Mouse (Mus musculus) neutrophil, adult 5-6 weeks (primary cell): ENCODE results near the gene Raver1. TPM values are rescaled to one million over a fixed set of nuclear protein-coding genes. Genes with fewer than 3 reads are reported as not detected.

Source experiments
- ATAC-seq: fragments of 151-379, 151-347 bp; 2 replicates; pipeline ENCODE4 v1.8.0; 2017; ENCODE audit warnings: mild to moderate bottlenecking, moderate TSS enrichment; ENCODE audit not compliant: insufficient number of reproducible peaks, poor library complexity, low FRiP score, severe bottlenecking; ENCODE audit errors: extremely low read depth
- total RNA-seq: library from RNA; stranded (forward); fragments of 200-1000 nt; gene quantifications from 2 replicates; pipeline ENCODE4 v1.2.3, GENCODE M21; 2017

Gene Raver1
- total RNA-seq, result 15.0 and 15.4 TPM in 2 replicates

DNA sequence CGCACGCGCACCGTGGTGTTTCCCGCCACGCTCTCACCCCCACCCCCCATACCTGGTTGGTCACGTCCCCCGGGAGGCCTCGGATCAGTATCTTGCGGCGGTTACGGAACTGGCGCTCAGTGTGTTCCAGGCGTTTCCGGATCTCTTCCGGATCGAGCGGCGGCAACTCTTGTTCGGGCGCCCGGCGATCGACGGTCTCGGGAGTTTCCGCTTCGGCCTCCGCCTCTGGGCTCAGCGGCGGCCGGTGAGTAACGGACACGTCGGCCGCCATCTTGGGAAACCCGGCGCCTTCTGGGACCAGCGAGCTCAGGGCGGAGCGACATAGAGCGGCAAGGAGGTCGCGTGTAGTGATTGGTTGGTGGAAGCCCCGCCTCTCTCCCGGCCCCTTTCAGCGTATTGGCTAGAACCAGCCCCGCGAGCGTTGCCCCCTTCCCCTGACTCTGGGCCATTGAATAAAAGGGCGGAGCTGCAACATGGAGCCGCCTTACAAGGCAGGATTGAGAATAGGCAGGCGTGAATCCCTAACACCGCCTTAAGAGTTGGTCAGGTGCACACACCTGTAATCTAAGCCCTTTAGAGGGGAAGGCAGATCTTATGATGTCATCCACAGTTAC lies at the start of gene Raver1, which contains the start of gene Gm38431:
Gene Raver1, minus strand, starts transcription at position 302 of the 614 bp plus-strand sequence.
Gene Gm38431, minus strand, starts transcription at position 291 of the 614 bp plus-strand sequence.
- ATAC-seq, result peak; percentile 98

- ATAC-seq, result no peak
These were observed 46.6 kb upstream of the Raver1 start for GRCm38 (mm10) chr9:21138386-21138785.

- peak; percentile 66 for ATAC-seq
These were observed 45.4 kb upstream of the Raver1 start for GRCm38 (mm10) chr9:21137229-21137628.

DNA sequence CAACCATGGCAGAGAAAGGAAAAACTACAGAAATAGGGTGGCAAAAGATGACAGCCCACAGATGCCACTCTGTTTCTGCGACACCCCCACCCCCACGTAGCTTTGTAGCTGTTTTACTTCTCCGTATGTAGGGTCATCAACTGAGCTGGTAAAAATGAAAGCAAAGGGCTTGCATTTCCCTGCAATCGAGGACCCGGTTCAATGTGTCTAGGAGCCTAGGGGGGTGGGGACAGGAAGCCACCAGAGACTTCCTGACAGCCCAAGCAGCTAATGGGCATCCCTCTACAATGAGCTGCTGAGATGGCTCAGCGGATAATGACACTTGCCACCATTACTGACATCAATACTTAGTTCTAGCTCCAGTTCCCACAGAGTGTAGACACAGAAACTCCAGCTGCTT lies 44.6 kb upstream of the Raver1 start:
- ATAC-seq, result no peak

DNA sequence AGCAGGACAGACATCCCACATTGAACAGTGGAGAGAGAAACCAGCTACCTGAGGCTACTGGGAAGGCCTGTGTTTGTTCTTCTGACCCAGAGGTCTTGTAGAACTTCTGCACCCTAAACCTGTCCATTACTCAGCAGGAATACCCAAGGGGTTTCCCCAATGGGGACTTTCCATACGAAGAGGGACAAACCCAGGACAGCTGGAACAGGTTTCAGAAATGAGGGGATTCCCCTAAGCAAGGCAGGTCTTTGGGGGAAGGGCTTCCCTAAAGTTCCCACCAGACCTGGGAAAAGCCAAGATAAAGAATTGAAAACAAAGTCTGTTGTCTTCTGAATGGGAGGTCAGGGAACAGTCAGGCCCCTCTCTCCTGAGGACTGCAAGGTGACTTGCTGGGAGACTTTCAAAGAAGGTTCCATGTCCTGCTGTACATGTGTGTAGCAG lies 44.2 kb upstream of the Raver1 start:
- no peak for ATAC-seq

- no peak for ATAC-seq
These were observed 43.6 kb upstream of the Raver1 start for GRCm38 (mm10) chr9:21135329-21135890.

GRCm38 (mm10) chr9:21134595-21135328 lies 43.0 kb upstream of the Raver1 start:
- no peak for ATAC-seq

- no peak for ATAC-seq
These were observed 41.4 kb upstream of the Raver1 start for GRCm38 (mm10) chr9:21133064-21133707.

- no peak for ATAC-seq
These were observed 40.4 kb upstream of the Raver1 start for GRCm38 (mm10) chr9:21132102-21132775.

- peak; percentile 97 for ATAC-seq
These were observed 39.5 kb upstream of the Raver1 start, which contains the start of gene Tyk2 for GRCm38 (mm10) chr9:21131059-21131956. Gene Tyk2, minus strand, starts transcription at chr9:21131243.

- no peak for ATAC-seq
These were observed 34.4 kb upstream of the Raver1 start for GRCm38 (mm10) chr9:21126259-21126627.

DNA sequence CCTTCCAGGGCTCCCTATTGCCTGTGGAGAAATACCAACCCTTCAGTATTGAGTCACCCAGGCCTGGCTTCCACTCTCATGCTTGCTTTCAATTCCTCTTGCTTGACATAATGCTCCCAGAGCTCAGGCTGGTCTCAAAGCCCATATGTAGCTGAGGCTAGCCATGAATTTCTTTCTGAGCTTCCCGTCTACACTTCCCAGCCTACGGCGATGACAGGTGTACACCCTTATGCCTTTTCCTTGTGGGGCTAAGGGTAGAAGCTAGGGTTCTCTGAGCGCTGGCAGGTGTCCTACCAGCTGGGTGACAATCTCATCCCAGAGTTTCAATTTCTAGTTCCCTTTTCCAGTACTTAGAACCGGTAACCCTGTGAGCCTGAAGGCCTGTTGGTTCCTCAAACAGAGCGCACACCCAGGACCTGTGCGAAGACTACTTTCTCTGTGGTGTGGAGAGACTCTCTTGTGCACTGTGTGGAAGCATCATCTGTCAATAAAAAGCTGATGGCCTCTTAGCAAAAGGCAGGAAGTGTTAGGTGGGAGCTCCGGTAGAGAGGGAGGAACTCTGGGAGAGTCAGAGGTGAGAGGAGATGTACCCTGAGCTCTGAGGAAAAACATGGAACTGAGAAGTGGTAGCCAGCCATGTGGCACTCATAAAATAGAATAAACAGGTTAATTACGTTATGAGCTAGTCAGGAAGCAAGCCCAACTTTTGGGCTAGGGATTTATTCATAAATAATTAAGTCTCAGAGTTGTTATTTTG lies 33.9 kb upstream of the Raver1 start:
- no peak for ATAC-seq

DNA sequence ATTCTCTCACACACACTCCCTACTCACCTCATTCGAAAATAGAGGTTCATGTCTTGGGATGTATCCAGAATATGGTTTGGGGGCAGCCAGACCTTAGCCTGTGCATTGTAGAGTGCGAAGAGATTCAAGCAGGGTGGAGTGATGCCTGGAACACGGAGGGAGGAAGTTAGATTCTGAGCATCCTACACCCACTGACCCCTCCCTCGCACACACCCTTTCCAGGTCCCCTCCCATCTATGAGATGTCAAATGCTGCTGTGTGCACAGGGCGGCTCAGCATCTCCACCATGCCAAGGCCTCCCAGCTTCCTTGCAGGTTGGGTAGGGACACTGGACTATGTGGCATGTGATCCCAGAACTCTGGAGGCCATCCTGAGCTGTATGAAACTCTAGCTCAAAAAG lies 33.0 kb upstream of the Raver1 start:
- ATAC-seq, result no peak

- no peak for ATAC-seq
These were observed 29.7 kb upstream of the Raver1 start for GRCm38 (mm10) chr9:21121483-21121882.

DNA sequence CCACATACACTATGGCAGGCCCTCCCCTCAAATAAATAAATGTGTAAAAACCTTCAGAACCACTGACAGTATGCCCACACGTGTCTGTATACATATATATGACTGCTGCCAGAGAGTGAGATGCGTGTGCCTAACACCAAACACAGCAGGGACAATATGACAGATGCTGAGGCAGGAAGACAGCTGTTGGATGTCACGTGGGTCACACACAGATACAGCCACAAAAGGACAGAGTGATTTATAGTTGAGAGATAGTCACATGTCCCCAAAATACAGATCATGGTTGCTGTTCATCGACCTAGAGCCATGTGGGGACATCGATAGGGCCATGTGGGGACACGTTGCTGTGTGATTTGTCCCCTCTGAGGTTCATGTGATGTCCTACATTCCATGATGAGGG lies 25.3 kb upstream of the Raver1 start:
- ATAC-seq, result no peak

- ATAC-seq, result no peak
These were observed 23.3 kb upstream of the Raver1 start for GRCm38 (mm10) chr9:21115105-21115504.

DNA sequence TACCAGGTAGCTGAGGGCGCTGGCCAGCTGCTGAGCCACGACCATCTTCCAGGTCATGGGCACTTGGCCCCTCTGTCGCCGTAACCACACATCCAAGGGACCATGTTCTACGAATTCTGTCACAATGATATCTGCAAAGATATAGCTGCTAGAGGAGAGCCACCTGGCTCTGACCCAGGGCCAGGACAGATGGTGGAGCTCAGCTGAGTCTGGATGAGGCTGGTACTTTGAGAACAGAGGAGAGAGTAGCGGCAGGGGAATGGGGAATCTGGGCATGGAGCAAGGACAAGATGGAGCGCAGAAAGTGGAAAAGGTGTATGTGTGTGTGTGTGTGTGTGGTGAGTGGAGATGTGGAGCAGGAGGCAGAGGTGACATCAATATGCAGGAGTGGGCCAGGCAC lies 22.4 kb upstream of the Raver1 start:
- no peak for ATAC-seq

DNA sequence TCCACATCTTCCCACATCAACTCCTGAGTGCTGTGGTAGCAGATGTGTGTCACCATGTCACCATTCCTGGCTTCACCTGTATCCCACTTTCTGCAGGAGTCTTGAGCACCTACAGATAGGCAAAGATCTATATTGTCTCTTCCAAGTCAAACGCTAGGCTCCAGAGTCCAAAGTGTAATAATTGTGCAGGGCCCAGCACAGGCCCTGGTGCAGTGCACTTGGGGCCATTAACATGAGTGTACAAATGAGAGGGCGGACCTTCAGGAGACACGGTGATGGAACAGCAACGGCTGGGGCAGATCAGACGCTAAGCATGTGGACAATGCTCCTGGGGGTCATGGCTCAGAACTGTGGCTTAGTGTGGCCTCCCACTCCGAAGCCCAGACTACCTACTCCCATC lies 21.9 kb upstream of the Raver1 start:
- ATAC-seq, result no peak
